Mouse (Mus musculus): Measurements from ENCODE around the gene Zcchc8. TPM values are rescaled to one million over a fixed set of nuclear protein-coding genes. Genes with fewer than 3 reads are reported as not detected.
A peak's percentile ranks its signal among the peaks of the same experiment; 100 is the strongest.

Gene Zcchc8
- polyA plus RNA-seq, 1 experiment from 2014 or later = 75.4 TPM

DNA sequence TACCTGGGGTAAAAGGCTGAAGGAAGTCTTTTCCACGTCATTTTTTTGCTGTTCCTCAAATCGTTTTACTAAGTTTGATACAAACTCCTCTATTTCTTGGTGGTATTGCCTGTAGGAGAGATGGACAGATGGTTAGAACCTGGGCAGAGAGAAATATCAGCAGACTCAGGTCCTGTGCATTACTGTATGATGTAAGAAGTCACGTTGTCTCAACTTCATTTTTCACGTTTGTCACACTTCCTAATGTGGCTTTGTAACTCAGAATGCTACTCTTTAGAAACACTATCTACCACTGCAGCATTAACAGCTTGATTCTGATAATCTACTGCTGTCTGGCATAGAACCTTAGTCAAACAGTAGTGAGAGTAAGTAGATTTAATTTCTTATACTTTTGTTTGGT is 6.3 kb downstream of the Zcchc8 start:
- CTCF ChIA-PET = interaction anchor here (0.8 to 1.5 kb wide), 3 partner anchors 10 to 104 kb away, joined by 3 to 4 read pairs (median 4); no protein-coding TSS in a partner anchor
- TF ChIP-seq CTCF (IDR thresholded peaks at IDR 0.05) = no peak
- H3K27me3 ChIP-seq = no peaks in the 10 kb centered on the region
- no peak for DNase-seq (ENCODE audit: low read depth, low spot score)
- no peak for ATAC-seq
- POLR2A ChIA-PET = no interaction called here
- in situ Hi-C loops (cut with MboI; ENCODE audit: low pct_unique_long_range_greater_than_20kb) = no loop called here

DNA sequence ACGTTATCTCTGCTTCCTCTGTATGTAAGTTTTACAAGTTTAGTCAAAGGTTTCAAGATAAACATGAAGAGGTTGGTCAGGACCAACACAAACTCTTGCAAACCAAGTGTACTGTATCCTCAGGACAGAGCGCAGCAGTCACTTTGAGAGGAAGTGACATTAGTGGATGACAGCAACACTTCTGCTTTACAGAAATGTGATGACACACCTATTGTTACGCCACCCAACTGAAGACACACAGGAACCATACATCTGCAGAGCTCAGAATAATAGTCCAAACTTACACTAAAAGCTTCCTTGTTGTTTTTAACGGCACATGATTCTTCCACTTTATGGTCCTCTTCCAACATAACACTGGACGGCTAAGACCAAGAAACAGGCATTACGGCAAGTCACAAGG is 7.1 kb downstream of the Zcchc8 start:
- ATAC-seq (no peak), DNase-seq (ENCODE audit: low read depth, low spot score) (no peak)
- in situ Hi-C loops (cut with MboI; ENCODE audit: low pct_unique_long_range_greater_than_20kb) = no loop called here
- POLR2A ChIA-PET = interaction anchor here (1.5 kb wide), 1 partner anchor 9 kb away, joined by 6 read pairs; no protein-coding TSS in a partner anchor
- CTCF ChIA-PET = interaction anchor here (0.8 to 1.3 kb wide), 2 partner anchors 9 to 14 kb away, joined by 3 to 4 read pairs; no protein-coding TSS in a partner anchor
- TF ChIP-seq CTCF (IDR thresholded peaks at IDR 0.05) = no peak
- H3K27me3 ChIP-seq = no peaks in the 10 kb centered on the region

DNA sequence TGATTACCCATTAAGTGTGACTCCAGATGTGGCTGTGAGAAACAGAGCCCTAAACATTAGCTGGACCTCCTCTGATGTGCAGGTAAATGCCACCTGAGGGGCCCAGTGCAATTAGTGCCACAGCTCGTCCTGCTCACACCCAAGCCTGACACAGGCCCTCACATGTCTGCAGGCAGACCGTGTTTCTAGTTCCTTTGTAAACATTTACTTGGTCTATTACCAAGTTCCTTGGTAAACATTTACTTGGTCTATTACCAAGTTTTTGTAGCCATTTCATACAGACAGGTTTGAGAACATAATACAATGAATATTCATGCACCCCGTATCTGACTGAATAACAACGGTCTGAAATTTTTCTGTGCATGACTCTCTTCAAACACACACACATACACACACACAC is 11.3 kb downstream of the Zcchc8 start:
- ChIA-PET POLR2A (no interaction called here), CTCF (interaction anchor here (1.0 to 2.0 kb wide), 2 partner anchors 10 to 27 kb away, joined by 3 to 8 read pairs; no protein-coding TSS in a partner anchor)
- no peak for ATAC-seq
- TF ChIP-seq CTCF (IDR thresholded peaks at IDR 0.05) = no peak
- DNase-seq (ENCODE audit: low read depth, low spot score) = no peak
- H3K27me3 ChIP-seq = no peaks in the 10 kb centered on the region
- in situ Hi-C loops (cut with MboI; ENCODE audit: low pct_unique_long_range_greater_than_20kb) = no loop called here

DNA sequence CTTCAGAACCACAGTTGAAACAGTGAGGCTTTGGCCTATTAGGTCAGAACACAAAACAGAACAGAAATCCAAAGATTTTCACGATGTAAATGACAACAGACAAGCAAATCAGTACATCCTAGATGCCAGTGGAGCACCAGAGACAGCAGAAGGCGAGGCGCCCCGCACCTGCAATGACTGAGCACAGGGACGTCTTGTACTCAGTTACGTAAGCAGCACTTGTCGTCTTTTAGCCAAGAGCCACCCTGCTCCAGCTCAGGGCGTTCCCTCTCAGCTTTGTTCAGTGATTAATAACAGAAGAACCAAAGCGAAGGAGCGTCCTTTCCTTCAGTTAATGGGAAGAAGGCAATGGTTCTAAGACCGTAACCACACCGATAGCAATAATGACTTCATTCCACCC is 12.3 kb downstream of the Zcchc8 start:
- CTCF ChIA-PET = interaction anchor here (1.0 kb wide), 1 partner anchor 28 kb away, joined by 3 read pairs; no protein-coding TSS in a partner anchor
- TF ChIP-seq CTCF (IDR thresholded peaks at IDR 0.05) = no peak
- DNase-seq (ENCODE audit: low read depth, low spot score) (no peak), ATAC-seq (no peak)
- in situ Hi-C loops (cut with MboI; ENCODE audit: low pct_unique_long_range_greater_than_20kb) = no loop called here
- no peaks in the 10 kb centered on the region for H3K27me3 ChIP-seq
- POLR2A ChIA-PET = no interaction called here

DNA sequence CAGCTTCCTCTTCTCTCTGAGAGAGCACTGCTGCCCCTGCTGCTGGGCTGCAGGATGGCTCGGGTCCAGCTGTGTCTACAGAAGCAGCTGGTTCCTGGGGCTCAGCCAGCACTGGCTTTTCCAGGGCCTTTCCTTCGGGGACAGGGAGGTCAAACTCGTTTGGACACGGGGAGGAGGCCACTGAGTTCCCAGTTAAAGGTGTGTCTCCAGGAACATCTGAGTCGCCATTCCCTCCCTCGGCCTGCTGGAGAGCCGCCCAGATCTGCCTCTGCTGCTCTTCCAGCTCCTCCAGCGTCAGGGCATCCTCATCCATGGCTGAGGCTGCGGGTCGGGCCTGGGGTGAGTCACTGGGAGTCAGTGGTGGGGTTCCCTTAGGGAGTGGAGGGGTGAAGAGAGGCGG is 20.3 kb downstream of the Zcchc8 start:
- in situ Hi-C loops (cut with MboI; ENCODE audit: low pct_unique_long_range_greater_than_20kb) = no loop called here
- H3K27me3 ChIP-seq = no peaks in the 10 kb centered on the region
- POLR2A ChIA-PET = interaction anchor here (0.9 to 1.1 kb wide), 2 partner anchors 16 to 20 kb away, joined by 3 to 6 read pairs; partner anchors contain the start of gene Clip1
- no peak for ATAC-seq
- CTCF ChIA-PET = interaction anchor here (0.8 to 3.3 kb wide), 7 partner anchors 10 to 73 kb away, joined by 3 to 30 read pairs (median 7); partner anchors contain the start of gene Clip1
- TF ChIP-seq CTCF (IDR thresholded peaks at IDR 0.05) = no peak
- DNase-seq (ENCODE audit: low read depth, low spot score) = no peak

DNA sequence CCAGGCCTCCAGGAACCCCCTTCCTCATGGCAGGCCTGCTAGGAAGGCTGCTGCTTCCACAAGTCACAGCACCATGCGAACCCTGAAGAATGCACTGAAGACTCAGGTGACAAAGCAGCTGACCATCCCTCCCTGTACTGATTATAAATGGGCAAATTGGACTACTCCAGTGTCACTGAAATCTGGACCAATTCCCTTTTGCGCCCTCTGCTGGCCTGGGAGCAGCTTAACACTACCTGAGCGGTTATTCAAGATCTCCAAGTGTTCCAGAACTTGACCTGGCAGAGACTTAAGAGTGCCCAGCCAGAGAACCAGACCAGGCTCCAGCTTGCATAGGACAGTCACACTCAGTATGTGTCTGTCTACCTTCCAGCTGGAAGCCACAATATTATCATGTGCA is 21.7 kb downstream of the Zcchc8 start:
- TF ChIP-seq CTCF (IDR thresholded peaks at IDR 0.05) = peak; percentile 94
- DNase-seq (ENCODE audit: low read depth, low spot score) = no peak
- CTCF ChIA-PET = interaction anchor here (0.8 to 3.3 kb wide), 12 partner anchors 11 to 72 kb away, joined by 3 to 30 read pairs (median 6); partner anchors contain the start of gene Clip1
- POLR2A ChIA-PET = no interaction called here
- no peaks in the 10 kb centered on the region for H3K27me3 ChIP-seq
- no peak for ATAC-seq
- in situ Hi-C loops (cut with MboI; ENCODE audit: low pct_unique_long_range_greater_than_20kb) = loop anchor here (5.0 kb wide), 1 partner anchor 72 kb away; no protein-coding TSS in a partner anchor

DNA sequence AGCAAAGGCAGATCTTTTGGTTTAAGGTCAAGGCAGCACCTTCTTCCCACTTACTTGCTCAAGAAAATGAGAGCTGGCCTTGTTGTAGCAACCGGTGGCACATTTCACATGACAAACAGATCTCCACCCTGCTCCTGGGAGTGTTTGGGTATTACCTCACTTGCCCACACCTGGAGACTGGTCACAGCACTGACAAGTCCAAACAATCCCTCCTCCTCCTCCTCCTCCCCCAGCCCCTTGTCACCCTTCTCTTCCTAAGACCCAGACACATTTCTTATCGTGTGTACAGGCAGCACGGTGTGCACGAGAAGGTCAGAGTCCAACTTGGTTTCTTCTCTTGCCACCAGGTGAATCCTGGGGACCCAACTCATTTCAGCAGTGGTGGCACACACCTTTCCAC is 23.9 kb downstream of the Zcchc8 start:
- ChIA-PET POLR2A (interaction anchor here (0.7 to 2.7 kb wide), 2 partner anchors 12 to 23 kb away, joined by 3 to 10 read pairs; partner anchors contain the start of gene Clip1), CTCF (interaction anchor here (0.7 to 2.8 kb wide), 7 partner anchors 16 to 74 kb away, joined by 3 to 9 read pairs (median 3); no protein-coding TSS in a partner anchor)
- in situ Hi-C loops (cut with MboI; ENCODE audit: low pct_unique_long_range_greater_than_20kb) = loop anchor here (5.0 kb wide), 1 partner anchor 70 kb away; no protein-coding TSS in a partner anchor
- H3K27me3 ChIP-seq = no peaks in the 10 kb centered on the region
- ATAC-seq = no peak
- DNase-seq (ENCODE audit: low read depth, low spot score) = no peak
- TF ChIP-seq CTCF (IDR thresholded peaks at IDR 0.05) = no peak

DNA sequence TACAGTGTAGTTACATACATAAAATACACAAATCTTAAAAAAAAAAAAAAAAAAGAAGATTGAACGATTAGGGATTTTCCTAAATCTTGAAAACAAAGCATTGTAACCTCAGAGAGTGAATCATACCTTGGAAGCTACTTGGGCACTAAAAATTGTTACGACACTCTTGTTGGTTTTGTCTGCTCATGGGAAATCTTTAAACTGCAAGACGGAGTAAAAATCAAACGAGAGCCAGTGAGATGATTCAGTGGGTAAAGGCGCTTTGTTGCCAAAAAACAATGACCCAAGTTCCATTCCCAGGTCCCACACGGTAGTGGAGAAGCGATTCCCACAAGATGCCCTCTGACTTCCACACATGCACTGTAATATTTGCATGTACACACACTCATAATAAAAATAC is 24.7 kb downstream of the Zcchc8 start:
- peak; percentile 80 for DNase-seq (ENCODE audit: low read depth, low spot score)
- in situ Hi-C loops (cut with MboI; ENCODE audit: low pct_unique_long_range_greater_than_20kb) = loop anchor here (5.0 kb wide), 1 partner anchor 69 kb away; no protein-coding TSS in a partner anchor
- no peaks in the 10 kb centered on the region for H3K27me3 ChIP-seq
- CTCF ChIA-PET = interaction anchor here (1.0 to 1.6 kb wide), 5 partner anchors 11 to 70 kb away, joined by 3 to 4 read pairs (median 3); no protein-coding TSS in a partner anchor
- no peak for TF ChIP-seq CTCF (IDR thresholded peaks at IDR 0.05)
- no peak for ATAC-seq
- POLR2A ChIA-PET = interaction anchor here (2.7 kb wide), 1 partner anchor 12 kb away, joined by 10 read pairs; the partner anchor contains the start of gene Clip1

DNA sequence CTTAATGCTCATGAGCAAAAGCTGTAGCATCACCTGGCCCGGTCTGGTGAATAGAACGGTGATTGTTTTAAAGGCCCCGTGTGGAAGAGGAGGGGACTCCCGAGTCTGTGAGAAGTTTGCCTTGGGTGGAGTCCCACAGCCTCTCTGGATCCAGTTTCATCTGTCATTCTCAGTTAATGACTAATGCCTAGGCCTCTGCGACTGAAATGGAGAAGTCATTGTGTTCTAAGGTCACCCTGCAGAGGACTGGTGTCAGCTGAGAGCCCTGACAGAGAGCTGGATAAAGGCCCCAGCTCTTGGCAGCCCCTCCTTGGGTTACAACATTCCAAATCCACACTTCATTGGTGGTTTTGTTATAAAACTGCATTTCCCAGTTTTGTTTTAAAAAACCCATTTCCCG is 26.4 kb downstream of the Zcchc8 start:
- no peak for ATAC-seq
- no peak for DNase-seq (ENCODE audit: low read depth, low spot score)
- ChIA-PET POLR2A (interaction anchor here (0.9 kb wide), 1 partner anchor 10 kb away, joined by 5 read pairs; the partner anchor contains the start of gene Clip1), CTCF (interaction anchor here (1.1 to 2.6 kb wide), 2 partner anchors 9 to 16 kb away, joined by 3 to 14 read pairs; partner anchors contain the start of gene Clip1)
- H3K27me3 ChIP-seq = no peaks in the 10 kb centered on the region
- in situ Hi-C loops (cut with MboI; ENCODE audit: low pct_unique_long_range_greater_than_20kb) = no loop called here
- no peak for TF ChIP-seq CTCF (IDR thresholded peaks at IDR 0.05)

DNA sequence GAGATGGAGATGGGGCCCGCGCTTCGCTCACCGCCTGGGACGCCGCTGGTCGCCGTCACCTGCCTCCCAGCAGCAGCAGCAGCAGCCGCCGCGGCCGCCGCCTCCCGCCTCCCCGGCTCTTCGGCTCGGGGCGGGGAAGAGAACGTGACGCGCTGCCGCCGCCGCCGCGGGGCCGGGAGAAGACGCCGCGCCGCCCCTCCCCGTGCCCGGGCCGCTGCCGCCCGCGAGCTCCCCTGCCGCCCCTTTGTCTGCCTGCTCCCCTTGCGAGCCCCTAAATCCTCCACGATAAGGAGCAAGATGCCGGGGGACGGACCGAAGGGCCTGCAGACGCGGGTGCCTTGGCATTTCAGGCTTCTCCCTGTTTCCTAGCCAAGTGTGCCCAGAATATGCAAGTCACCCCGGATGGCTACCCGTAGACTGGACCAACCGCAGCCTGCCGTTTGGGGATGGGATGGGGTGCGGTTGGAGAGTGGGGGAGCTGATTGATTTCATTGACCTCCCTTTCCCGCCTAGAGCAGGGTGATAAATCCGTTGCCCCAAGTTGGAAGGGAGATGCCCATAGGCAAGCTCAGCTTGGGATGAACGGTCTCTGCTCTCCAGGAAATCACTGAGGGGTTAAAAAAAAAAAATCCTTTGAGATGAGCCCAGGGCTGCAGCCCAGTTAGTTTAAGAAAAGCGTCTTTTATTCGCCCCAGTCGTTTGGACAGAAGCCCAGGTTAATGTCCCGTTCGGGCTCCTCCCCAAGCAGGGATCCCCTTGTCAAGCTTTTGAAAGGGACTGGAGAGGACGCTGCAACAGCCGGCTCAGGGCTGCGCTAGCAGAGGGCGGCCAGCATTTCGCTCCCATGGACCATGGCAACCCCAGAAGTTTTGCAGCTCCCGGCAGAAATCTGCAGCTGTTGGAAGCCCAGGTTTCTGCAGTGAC is 36.4 kb downstream of the Zcchc8 start, which contains the start of gene Clip1:
TSS of gene Clip1 (minus strand) at position 398 of the 924 bp plus-strand sequence.
- CTCF ChIA-PET = interaction anchor here (0.8 to 3.4 kb wide), 4 partner anchors 10 to 59 kb away, joined by 3 to 14 read pairs (median 5); no protein-coding TSS in a partner anchor
- POLR2A ChIA-PET = interaction anchor here (0.6 to 3.0 kb wide), 7 partner anchors 10 to 65 kb away, joined by 3 to 10 read pairs (median 7); partner anchors contain the start of gene Rsrc2
- no peaks in the 10 kb centered on the region for H3K27me3 ChIP-seq
- no peak for DNase-seq (ENCODE audit: low read depth, low spot score)
- no peak for TF ChIP-seq CTCF (IDR thresholded peaks at IDR 0.05)
- ATAC-seq = peak; percentile 61
- in situ Hi-C loops (cut with MboI; ENCODE audit: low pct_unique_long_range_greater_than_20kb) = no loop called here
